Mouse (Mus musculus) gastrocnemius, adult 18-20 months (tissue): ENCODE measurements around the gene Cop1. TPM values are rescaled to one million over a fixed set of nuclear protein-coding genes. Genes with fewer than 3 reads are reported as not detected.
A peak's percentile ranks its signal among the peaks of the same experiment; 100 is the strongest.

Source experiments
- microRNA-seq: library from miRNA; unstranded; fragments of <30 nt; microRNA quantifications from one replicate; pipeline ENCODE4 v1.2.0, GENCODE M21; 2021
- total RNA-seq, 2 experiments: library from RNA; stranded (reverse); gene quantifications; 2 replicates each; pipeline ENCODE4 v1.2.3; 2021

Gene Cop1
- total RNA-seq, 2 experiments from 2014 or later, result 143 to 144 TPM

Small RNAs within 50 kb of the gene (microRNA-seq; reads per million reads assigned to microRNA genes)
- gene Mir1843b, result 394 reads per million, percentile 72 among the genes with 10 or more reads in this experiment
